Mouse (Mus musculus) limb, embryonic 10.5 days (tissue): ENCODE results near the gene Unk. TPM values are rescaled to one million over a fixed set of nuclear protein-coding genes. Genes with fewer than 3 reads are reported as not detected.

ENCODE experiments used
- DNase-seq: peaks from one replicate; pipeline ENCODE4 v3.0.0-alpha.2; 2017; ENCODE audit warnings: low spot score
- H3K27ac ChIP-seq: fragments of 300-500 bp; sonication (generic); 2 replicates; pipeline ENCODE4 v1.5.1; 2016; ENCODE audit warnings: mild to moderate bottlenecking
- H3K27me3 ChIP-seq: fragments of 300-500 bp; sonication (generic); 2 replicates; pipeline ENCODE4 v1.6.1; 2016; ENCODE audit warnings: low read depth, mild to moderate bottlenecking; ENCODE audit not compliant: poor library complexity, severe bottlenecking
- H3K36me3 ChIP-seq: fragments of 300-500 bp; sonication (generic); 2 replicates; pipeline ENCODE4 v1.6.1; 2016; ENCODE audit warnings: mild to moderate bottlenecking, moderate library complexity
- H3K4me1 ChIP-seq: fragments of 300-500 bp; sonication (generic); 2 replicates; pipeline ENCODE4 v1.6.1; 2016
- H3K4me3 ChIP-seq: fragments of 300-500 bp; sonication (generic); 2 replicates; pipeline ENCODE4 v1.5.1; 2016; ENCODE audit warnings: mild to moderate bottlenecking, moderate library complexity
- H3K9me3 ChIP-seq: fragments of 300-500 bp; sonication (generic); replicated peaks from 2 replicates; pipeline ENCODE4 v1.6.1; 2016; ENCODE audit warnings: mild to moderate bottlenecking
- WGBS: fragments of 180-500 bp; shearing (Covaris S2); methylation state at CpG from one replicate; pipeline ENCODE4 v1.1.7; 2016; 5-methylcytosine and 5-hydroxymethylcytosine counted together
- polyA plus RNA-seq: library from polyadenylated mRNA; unstranded; fragments of >200 nt; fragmentation: Nextera tagmentation; extraction: Ambion mirVana; gene quantifications from 2 replicates; pipeline ENCODE4 v1.2.1, GENCODE M21; 2016

Gene Unk
- polyA plus RNA-seq, 1 experiment from 2014 or later: 53.2 TPM

DNA sequence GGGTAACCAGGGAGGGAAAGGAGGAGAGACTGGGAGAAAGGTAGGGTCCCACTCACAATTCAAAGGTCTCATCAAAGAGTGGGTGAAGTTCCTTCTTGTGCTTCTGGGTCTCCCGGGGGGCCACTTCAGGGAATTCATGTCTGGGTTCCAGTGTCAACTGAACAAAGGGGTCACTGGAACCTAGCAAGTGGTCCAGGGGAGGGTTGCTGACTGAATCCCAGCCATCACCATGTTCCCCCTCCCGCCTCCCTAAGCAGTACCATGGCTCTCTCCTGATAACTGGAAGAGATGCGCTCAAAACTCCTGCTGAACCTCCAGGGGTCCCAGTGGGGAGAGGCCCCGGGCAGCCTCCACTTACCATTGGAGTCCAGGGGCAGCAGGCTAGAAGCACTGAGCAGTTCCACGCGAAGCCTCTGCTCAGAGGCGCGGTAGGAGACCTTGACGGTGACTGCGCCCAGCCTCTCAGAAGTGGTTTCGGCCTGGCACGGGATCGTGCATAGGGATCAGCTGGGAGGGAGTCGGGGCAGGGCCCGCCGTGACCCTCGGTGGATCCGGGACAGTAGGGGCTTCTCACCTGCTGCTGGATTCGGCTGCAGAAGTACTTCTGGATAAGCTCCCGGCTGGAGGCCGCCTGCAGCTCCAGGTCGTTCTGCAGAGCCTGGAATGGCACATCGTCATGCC, 34.2 kb downstream of the Unk start:
- 66% methylated on average over 23 of the region's 23 CpGs for WGBS
- Histone ChIP-seq H3K36me3 (peaks cover 39% of the 10 kb centered on the region), H3K27me3 (no peaks in the 10 kb centered on the region), H3K4me3 (no peak overlapping the region), H3K9me3 (no peaks in the 10 kb centered on the region), H3K27ac (no peak overlapping the region), H3K4me1 (0 out of 2 replicates have a peak, but pooled peaks cover 2% of the 10 kb centered on the region)
- no peak for DNase-seq

DNA sequence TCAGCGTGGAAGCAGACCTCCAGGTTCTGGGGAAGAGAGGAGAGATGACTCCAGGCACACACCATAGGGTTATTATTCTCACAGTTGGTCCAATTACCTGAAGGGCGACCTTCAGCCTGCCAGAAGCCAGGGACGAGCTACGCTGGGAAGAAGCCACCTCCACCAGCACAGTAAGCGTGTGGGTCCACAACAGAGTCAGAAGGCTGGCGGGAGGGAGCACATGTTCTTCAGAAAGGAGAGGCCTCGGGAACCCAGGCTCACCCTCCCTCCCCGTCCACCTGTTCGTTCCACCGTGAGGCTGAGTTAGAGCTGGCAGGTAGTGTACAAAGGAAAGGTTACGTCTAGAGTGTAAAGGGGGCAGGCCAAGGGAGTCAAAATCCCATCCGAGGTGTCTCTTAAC, 35.2 kb downstream of the Unk start:
- H3K9me3 ChIP-seq: no peaks in the 10 kb centered on the region
- H3K4me1 ChIP-seq: 0 out of 2 replicates have a peak, but pooled peaks cover 2% of the 10 kb centered on the region
- H3K4me3 ChIP-seq: no peak overlapping the region
- no peak overlapping the region for H3K27ac ChIP-seq
- no peaks in the 10 kb centered on the region for H3K27me3 ChIP-seq
- DNase-seq: no peak
- WGBS: 83% methylated on average over 12 of the region's 12 CpGs
- peaks cover 29% of the 10 kb centered on the region for H3K36me3 ChIP-seq

DNA sequence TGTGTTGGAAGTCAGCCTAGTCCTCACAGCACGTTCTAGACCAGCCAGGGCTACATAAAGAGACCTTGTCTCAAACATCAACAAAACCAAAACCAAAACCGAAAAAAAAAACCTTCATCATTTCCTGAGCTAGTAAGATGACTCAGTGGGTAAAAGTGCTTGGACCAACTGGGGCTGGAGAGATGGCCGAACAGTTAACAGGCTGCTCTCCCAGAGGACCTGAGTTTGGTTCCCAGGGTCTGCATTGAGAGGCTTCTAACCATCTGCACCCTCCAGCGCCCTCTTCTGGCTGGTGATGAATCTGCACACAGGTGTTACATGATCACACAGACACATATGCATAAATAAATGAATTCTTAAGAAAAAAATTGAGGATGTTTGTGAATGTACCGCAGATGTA, 41.4 kb downstream of the Unk start:
- Histone ChIP-seq H3K27me3 (no peaks in the 10 kb centered on the region), H3K9me3 (no peaks in the 10 kb centered on the region), H3K4me3 (no peak overlapping the region), H3K36me3 (no peaks in the 10 kb centered on the region), H3K27ac (no peak overlapping the region), H3K4me1 (peaks cover 16% of the 10 kb centered on the region)
- DNase-seq: no peak
- WGBS: 72% methylated on average over 5 of the region's 5 CpGs

DNA sequence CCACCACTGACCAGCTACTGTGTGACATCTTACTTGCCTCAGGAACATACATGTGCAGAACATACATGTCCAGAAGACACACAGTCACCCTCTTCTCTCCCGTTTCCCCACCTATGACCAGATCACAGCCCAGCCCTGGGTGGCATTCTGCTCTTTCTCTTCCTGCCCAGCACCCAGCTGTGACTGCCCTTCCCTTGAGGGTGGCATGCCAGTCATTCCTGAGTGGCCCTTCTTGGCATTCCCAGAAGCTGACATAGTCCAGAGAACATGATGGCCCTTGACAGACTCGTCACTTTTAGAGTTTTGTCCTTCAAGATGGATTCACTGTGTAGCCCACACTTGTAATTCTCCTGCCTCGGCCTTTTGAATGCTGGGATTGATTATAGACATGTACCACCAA, 42.5 kb downstream of the Unk start:
- Histone ChIP-seq H3K9me3 (no peaks in the 10 kb centered on the region), H3K4me1 (peaks cover 27% of the 10 kb centered on the region), H3K27me3 (no peaks in the 10 kb centered on the region), H3K36me3 (no peaks in the 10 kb centered on the region), H3K4me3 (no peak overlapping the region), H3K27ac (no peak overlapping the region)
- no peak for DNase-seq
- 87% methylated on average over 3 of the region's 3 CpGs for WGBS

DNA sequence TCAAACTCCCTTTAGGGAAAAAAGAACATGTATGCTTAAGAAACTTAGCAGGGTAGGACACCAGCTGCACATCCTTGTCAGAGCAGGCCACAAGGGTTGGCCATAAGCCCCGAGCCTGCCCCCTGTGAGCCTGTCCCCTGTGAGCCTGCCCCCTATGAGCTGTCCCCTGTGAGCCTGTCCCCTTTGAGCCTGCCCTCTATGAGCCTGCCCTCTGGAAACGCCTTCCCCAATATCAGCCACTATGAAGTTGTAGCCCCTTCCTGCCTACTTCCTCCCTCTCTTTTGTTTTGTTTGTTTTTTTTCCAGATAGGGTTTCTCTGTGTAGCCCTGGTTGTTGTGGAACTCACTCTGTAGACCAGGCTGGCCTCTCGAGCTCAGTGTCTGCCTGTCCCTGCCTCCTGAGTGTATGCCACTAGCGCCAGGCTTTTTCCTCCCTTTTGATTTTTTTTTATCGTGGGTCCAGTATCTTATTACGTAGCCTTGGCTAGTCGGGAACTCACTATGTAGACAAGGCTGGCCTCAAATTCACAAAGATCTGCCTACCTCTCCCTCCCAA, 44.4 kb downstream of the Unk start:
- no peak overlapping the region for H3K27ac ChIP-seq
- no peaks in the 10 kb centered on the region for H3K27me3 ChIP-seq
- H3K4me3 ChIP-seq: no peak overlapping the region
- peaks cover 9% of the 10 kb centered on the region for H3K36me3 ChIP-seq
- H3K9me3 ChIP-seq: no peaks in the 10 kb centered on the region
- peaks cover 46% of the 10 kb centered on the region for H3K4me1 ChIP-seq
- 71% methylated on average over 7 of the region's 7 CpGs for WGBS
- no peak for DNase-seq

DNA sequence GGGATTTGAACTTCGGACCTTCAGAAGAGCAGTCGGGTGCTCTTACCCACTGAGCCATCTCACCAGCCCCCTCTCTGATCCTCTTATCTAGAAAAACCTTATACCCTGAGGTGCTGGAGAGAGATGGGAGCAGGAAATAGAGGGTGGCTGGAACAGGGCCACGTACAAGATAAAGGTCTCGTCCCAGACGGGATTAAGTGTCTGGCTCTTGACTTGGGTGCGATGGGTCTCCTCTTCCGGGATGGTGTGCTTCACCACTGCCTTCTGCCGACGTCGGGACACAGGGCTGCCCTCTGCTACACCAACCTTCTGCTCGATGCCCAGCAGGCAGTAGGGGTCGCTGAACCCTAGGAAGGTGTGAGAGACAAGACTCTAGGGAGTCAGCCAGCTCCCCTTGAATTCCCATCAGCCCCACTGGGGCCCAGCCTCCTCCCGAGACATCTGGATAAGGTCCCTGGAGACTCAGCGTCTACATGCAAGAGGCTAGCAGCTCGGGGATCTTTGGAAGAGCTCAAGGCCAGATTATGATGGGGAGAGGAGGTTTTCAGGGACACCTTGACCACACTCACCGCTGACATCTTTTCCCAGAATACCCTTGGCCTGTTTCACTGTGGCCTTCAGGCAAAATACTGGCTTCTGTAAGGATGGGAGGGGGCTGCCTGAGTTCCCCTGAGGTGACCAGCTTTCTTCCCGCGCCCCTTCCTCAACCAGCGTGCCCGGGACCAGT, 45.6 kb downstream of the Unk start:
- 0 out of 2 replicates have a peak overlapping the region, but pooled peaks have one; percentile 78 for H3K27ac ChIP-seq
- peak overlapping the region; percentile 6; the same call in 1 of the 2 replicates for H3K4me3 ChIP-seq
- peaks cover 53% of the 10 kb centered on the region for H3K4me1 ChIP-seq
- H3K27me3 ChIP-seq: no peaks in the 10 kb centered on the region
- peaks cover 21% of the 10 kb centered on the region for H3K36me3 ChIP-seq
- 51% methylated on average over 20 of the region's 20 CpGs for WGBS
- DNase-seq: no peak
- H3K9me3 ChIP-seq: no peaks in the 10 kb centered on the region

DNA sequence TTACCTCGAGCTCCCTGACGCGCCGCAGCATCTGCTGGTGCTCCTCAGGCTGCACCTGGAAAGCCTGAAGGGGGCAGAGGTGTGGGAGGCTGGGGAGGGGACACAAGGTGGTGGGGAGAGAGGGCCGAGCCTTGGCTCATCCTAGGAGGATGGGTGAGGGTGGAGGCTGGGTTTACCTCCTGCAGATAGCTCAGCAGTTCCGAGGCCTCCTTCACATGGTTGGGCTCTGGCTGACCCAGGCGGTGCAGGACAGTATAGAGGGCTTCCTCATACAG, 46.1 kb downstream of the Unk start:
- H3K27me3 ChIP-seq: no peaks in the 10 kb centered on the region
- no peaks in the 10 kb centered on the region for H3K9me3 ChIP-seq
- 62% methylated on average over 7 of the region's 7 CpGs for WGBS
- H3K4me3 ChIP-seq: peak overlapping the region; percentile 6; the same call in 1 of the 2 replicates
- H3K36me3 ChIP-seq: peaks cover 26% of the 10 kb centered on the region
- H3K4me1 ChIP-seq: peaks cover 53% of the 10 kb centered on the region
- 0 out of 2 replicates have a peak overlapping the region, but pooled peaks have one; percentile 78 for H3K27ac ChIP-seq
- DNase-seq: no peak

DNA sequence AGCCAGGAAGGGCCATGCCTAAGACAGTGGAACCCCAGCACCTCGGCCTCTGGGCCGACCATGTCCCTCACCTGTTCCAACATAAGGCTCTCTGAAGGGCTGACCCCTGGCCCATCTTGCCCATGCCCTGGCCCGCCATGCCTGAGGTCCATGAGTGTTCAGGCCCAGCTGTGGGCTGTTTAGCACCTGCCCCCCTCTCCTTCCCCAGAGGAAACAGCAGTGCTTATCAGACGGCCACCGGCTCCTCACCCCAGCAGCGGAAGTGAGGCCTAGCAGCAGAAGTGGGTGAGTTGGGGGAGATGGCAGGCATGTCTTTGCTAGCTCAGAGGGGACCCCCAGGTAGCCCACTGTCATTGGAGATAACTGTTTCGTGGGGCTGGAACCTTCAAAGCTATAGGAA, 46.7 kb downstream of the Unk start:
- H3K4me3 ChIP-seq: peak overlapping the region; percentile 48; the same call in 1 of the 2 replicates
- H3K27ac ChIP-seq: peak overlapping the region; percentile 78
- H3K9me3 ChIP-seq: no peaks in the 10 kb centered on the region
- H3K4me1 ChIP-seq: peaks cover 53% of the 10 kb centered on the region
- H3K27me3 ChIP-seq: no peaks in the 10 kb centered on the region
- H3K36me3 ChIP-seq: peaks cover 32% of the 10 kb centered on the region
- DNase-seq: no peak
- 91% methylated on average over 7 of the region's 7 CpGs for WGBS

DNA sequence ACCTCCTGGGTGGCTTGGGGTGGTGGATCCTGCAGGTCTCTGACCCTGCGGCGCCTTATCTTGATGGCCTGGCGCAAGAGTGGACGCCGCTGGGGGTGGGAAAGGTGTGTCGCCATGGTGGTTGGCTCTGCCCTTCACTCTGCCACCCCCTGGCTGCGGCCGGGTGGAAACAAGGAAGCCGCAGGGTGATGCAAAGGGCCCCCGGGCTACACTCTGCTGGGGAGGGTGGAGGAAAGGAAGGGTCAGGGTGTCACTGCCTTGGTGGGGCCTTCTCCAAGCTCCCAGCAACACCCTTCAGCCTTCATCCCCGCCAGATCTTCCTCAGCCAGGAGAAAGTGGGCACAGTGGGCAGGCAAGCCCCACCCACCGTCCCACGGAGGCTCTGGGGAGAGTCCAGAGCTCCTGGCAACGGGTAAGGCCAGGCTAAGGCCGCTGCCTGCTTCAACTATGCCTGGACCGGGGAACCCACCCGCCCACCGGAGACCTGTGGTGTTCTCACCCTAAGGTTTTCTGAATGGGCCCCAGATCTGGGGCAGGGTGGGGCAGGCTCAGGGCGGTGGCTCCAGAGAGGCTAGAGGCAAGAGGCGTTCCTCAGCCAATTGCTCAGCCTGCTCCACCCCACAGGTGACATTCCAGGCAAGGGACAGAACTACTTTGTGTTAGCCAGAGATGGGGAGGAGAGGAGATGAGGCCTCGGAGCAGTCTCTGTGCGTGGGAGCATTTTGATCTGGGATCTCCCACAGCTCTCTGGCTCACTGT, 47.5 kb downstream of the Unk start, which contains the start of gene Unc13d:
TSS of gene Unc13d (minus strand) at position 516 of the 759 bp plus-strand sequence.
- Histone ChIP-seq H3K27me3 (no peaks in the 10 kb centered on the region), H3K27ac (peak within 1 kb of the TSS; percentile 78), H3K36me3 (peaks cover 40% of the 10 kb centered on the region), H3K9me3 (no peaks in the 10 kb centered on the region), H3K4me3 (peak within 1 kb of the TSS; percentile 48), H3K4me1 (peaks cover 53% of the 10 kb centered on the region)
- no peak for DNase-seq
- 64% methylated on average over 22 of the region's 22 CpGs for WGBS

DNA sequence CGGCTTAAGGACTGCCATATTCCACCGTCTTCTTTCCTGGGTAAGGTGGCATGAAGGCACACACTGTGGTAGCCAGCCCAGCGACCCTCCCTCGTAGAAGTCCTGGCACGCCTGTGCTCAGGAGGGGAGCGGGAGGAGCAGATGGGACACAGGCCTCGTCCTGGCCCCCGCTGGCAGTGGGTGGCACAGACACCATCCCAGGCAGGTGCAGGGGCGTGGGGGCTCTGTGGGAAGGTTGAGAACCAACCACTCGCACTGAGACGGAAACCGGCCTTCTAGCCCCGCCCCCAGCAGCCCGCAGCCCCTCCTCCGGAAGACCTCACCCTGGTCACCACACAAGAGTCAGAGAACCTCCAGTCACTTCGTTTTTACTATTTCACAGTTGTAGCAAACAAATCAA, 48.1 kb downstream of the Unk start:
- DNase-seq: peak; percentile 71
- H3K27ac ChIP-seq: peak overlapping the region; percentile 78
- peaks cover 53% of the 10 kb centered on the region for H3K4me1 ChIP-seq

DNA sequence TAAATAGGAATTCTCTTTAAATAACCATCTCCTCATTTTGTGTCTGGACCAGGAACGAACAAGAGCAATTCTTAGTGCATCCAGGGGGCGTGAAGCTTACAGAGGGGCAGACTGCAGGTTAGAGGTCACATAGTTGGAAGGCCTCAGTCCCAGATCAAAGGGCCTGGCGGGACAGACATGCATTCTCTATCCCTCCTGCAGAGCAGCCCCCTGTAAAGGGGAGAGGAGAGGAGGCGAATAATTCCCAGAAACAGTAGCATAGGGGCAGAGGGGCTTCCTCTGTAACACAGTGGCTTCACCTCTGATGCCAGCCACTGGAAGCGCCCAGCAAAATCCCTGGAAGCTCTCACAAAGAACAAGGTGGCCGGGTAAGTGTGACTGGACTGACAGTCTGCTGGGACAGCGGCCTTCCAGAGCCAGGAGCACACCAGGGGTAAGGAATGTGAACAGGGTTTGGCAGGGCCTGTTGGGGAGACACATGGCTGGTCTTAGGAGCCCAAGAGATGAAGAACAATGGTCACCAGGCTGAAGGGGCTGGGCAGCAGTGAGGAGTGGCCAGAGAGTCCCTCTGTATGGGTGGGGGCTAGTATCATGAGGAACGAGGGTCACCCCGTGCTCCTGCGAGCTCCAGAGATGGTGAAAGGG, 48.7 kb downstream of the Unk start:
- Histone ChIP-seq H3K27me3 (no peaks in the 10 kb centered on the region), H3K27ac (peak overlapping the region; percentile 78), H3K4me3 (0 out of 2 replicates have a peak overlapping the region, but pooled peaks have one; percentile 6), H3K36me3 (peaks cover 51% of the 10 kb centered on the region), H3K4me1 (peaks cover 53% of the 10 kb centered on the region), H3K9me3 (no peaks in the 10 kb centered on the region)
- no peak for DNase-seq
- 28% methylated on average over 10 of the region's 10 CpGs for WGBS

More for the DNA sequence above, 48.1 kb downstream of the Unk start:
- H3K27me3 ChIP-seq: no peaks in the 10 kb centered on the region
- H3K4me3 ChIP-seq: peak overlapping the region; percentile 48
- H3K9me3 ChIP-seq: no peaks in the 10 kb centered on the region
- peaks cover 45% of the 10 kb centered on the region for H3K36me3 ChIP-seq
- 13% methylated on average over 16 of the region's 16 CpGs for WGBS

DNA sequence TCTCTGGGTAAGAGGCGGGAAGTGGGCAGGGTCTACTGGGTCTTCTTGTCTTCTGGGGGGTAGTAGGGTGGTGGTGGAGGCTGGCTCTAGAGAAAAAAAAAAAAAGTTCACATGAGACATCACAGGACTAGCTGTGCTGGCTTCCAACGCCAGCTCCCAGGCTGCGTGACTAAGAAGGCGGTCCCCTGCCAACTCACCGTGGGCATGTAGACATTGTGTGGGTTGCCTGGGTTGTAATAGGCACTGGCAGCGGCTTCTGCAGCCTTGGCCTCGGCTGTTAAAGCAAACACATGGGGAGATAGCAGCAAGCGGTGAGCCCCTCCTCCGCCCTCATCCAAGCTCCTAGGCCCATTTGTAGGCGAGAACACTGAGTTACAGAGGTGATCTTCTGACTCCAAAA, 49.4 kb downstream of the Unk start:
- H3K4me1 ChIP-seq: peaks cover 46% of the 10 kb centered on the region
- WGBS: 76% methylated on average over 10 of the region's 10 CpGs
- DNase-seq: no peak
- no peaks in the 10 kb centered on the region for H3K27me3 ChIP-seq
- H3K9me3 ChIP-seq: no peaks in the 10 kb centered on the region
- H3K36me3 ChIP-seq: peaks cover 56% of the 10 kb centered on the region
- no peak overlapping the region for H3K4me3 ChIP-seq
- H3K27ac ChIP-seq: peak overlapping the region; percentile 78; the same call in 1 of the 2 replicates
